ENCODE assay signal across 8 mouse cellular contexts in genomic region chr17:58909061-58909661, GRCm38 (mm10).
DNase-seq lines count a peak whose midpoint lies in the region; ATAC-seq and TF ChIP-seq lines count a peak whose summit lies in the region.

No protein-coding gene starts in this region.

- H3K36me3 ChIP-seq in heart, adult 2 months (ENCODE audit: control insufficient read depth, insufficient read depth, low read length) = no peaks in the 10 kb centered on the region
- H3K36me3 ChIP-seq in heart, embryonic 12.5 days = no peaks in the 10 kb centered on the region
- H3K36me3 ChIP-seq in midbrain, embryonic 14.5 days (ENCODE audit: control insufficient read depth, insufficient read depth, low read length) = no peaks in the 10 kb centered on the region

- H3K27me3 ChIP-seq in heart, adult 2 months (ENCODE audit: control insufficient read depth, insufficient read depth, low read length) = no peaks in the 10 kb centered on the region
- no peaks in the 10 kb centered on the region for H3K27me3 ChIP-seq in heart, embryonic 12.5 days (replicated peaks)
- H3K27me3 ChIP-seq in midbrain, embryonic 14.5 days (ENCODE audit: control insufficient read depth, insufficient read depth, low read length) = no peaks in the 10 kb centered on the region

- peak; percentile 70 for TF ChIP-seq CTCF in heart, adult 2 months (IDR thresholded peaks at IDR 0.05)

- no peak overlapping the region for H3K9ac ChIP-seq in heart, adult 2 months (ENCODE audit: low read depth, low read length)
- H3K9ac ChIP-seq in heart, embryonic 12.5 days = no peak overlapping the region
- no peak overlapping the region for H3K9ac ChIP-seq in midbrain, embryonic 14.5 days (replicated peaks; ENCODE audit: low read length)

- WGBS in heart, adult 2 months = 36% methylated on average over 8 of the region's 8 CpGs
- WGBS in heart, embryonic 12.5 days = 31% methylated on average over 8 of the region's 8 CpGs
- WGBS in midbrain, embryonic 14.5 days = 39% methylated on average over 8 of the region's 8 CpGs

- DNase-seq in heart, adult 2 months = no peak
- peak; percentile 76 for DNase-seq in A20 (ENCODE audit: low read depth, low spot score)
- DNase-seq in adrenal gland, postnatal 36 days = peak; percentile 54 to 68
- peak; percentile 25 for DNase-seq in layer of hippocampus, adult 9-10 months (ENCODE audit: low spot score)
- peak; percentile 93 for DNase-seq in midbrain, embryonic 14.5 days
- no peak for DNase-seq in yolk sac, embryonic 10.5 days (ENCODE audit: low spot score)

- TF ChIP-seq EP300 in heart, adult 2 months (IDR thresholded peaks at IDR 0.05; ENCODE audit: insufficient read depth, low read depth, low read length) = no peak

- H3K9me3 ChIP-seq in heart, embryonic 12.5 days (replicated peaks) = no peaks in the 10 kb centered on the region
- H3K9me3 ChIP-seq in midbrain, embryonic 14.5 days (ENCODE audit: control insufficient read depth, low read length) = no peaks in the 10 kb centered on the region

- no peak for ATAC-seq in heart, embryonic 12.5 days (ENCODE audit: insufficient number of reproducible peaks, low FRiP score)
- ATAC-seq in frontal cortex, adult (ENCODE audit: low TSS enrichment) = 0 out of 2 replicates have a peak, but pooled peaks have one; percentile 38
- no peak; the same call in 1 of the 2 replicates for ATAC-seq in midbrain, embryonic 14.5 days (ENCODE audit: low FRiP score, low TSS enrichment)

- H3K4me2 ChIP-seq in heart, embryonic 12.5 days = no peak overlapping the region
- H3K4me2 ChIP-seq in midbrain, embryonic 14.5 days (ENCODE audit: low read length) = no peak overlapping the region

- no peak overlapping the region for H3K27ac ChIP-seq in heart, adult 2 months
- no peak overlapping the region for H3K27ac ChIP-seq in heart, embryonic 12.5 days (ENCODE audit: poor library complexity, severe bottlenecking)
- no peak overlapping the region for H3K27ac ChIP-seq in midbrain, embryonic 14.5 days (replicated peaks; ENCODE audit: low read depth, low read length)

- H3K4me3 ChIP-seq in heart, adult 2 months = no peak overlapping the region
- H3K4me3 ChIP-seq in heart, embryonic 12.5 days = no peak overlapping the region
- H3K4me3 ChIP-seq in midbrain, embryonic 14.5 days (replicated peaks; ENCODE audit: low read depth, low read length) = no peak overlapping the region

- H3K4me1 ChIP-seq in heart, adult 2 months (ENCODE audit: control insufficient read depth, insufficient read depth, low read length) = no peaks in the 10 kb centered on the region
- H3K4me1 ChIP-seq in heart, embryonic 12.5 days (replicated peaks) = no peaks in the 10 kb centered on the region
- no peaks in the 10 kb centered on the region for H3K4me1 ChIP-seq in midbrain, embryonic 14.5 days (ENCODE audit: control insufficient read depth, insufficient read depth, low read length)

- intact Hi-C loops in heart, adult 2 months (cut with DNase I) = loop anchor here (2.0 kb wide), 1 partner anchor 320 kb away; no protein-coding TSS in a partner anchor

- TF ChIP-seq POLR2A in heart, adult 2 months (IDR thresholded peaks at IDR 0.05; ENCODE audit: insufficient read depth, low read depth, low read length) = no peak

- H3K79me2 ChIP-seq in heart, adult 2 months (replicated peaks; ENCODE audit: control insufficient read depth, insufficient read depth, low read length) = no peaks in the 10 kb centered on the region

Comparison
In these comparisons a context has a peak if more than half of its experiments do, and no peak if none do; other contexts are left out.
1. DNase-seq: peak in A20 (single experiment), adrenal gland, postnatal 36 days (2 of 2), layer of hippocampus, adult 9-10 months (single experiment) and midbrain, embryonic 14.5 days (single experiment); none in heart, adult 2 months (0 of 2) and yolk sac, embryonic 10.5 days (single experiment).